ENCODE assay signal across 21 mouse cellular contexts in genomic region chr5:106450426-106451160, GRCm38 (mm10). TPM values are rescaled to one million over a fixed set of nuclear protein-coding genes. Genes with fewer than 3 reads are reported as not detected.
DNase-seq lines count a peak whose midpoint lies in the region; ATAC-seq and TF ChIP-seq lines count a peak whose summit lies in the region.
"Had no signal": no experiment of that assay in that cellular context is flagged by ENCODE, and none has a peak within 500 bp of the region (broad histone marks: within the 10 kb centered on the region; RNA-seq: fewer than 3 reads in every experiment).

No protein-coding gene starts in this region.

- H3K9ac ChIP-seq in forebrain, postnatal 0 days, result no peak overlapping the region
- no peak overlapping the region for H3K9ac ChIP-seq in midbrain, embryonic 12.5 days (replicated peaks)
- no peak overlapping the region for H3K9ac ChIP-seq in intestine, embryonic 15.5 days
- H3K9ac ChIP-seq: heart, embryonic 15.5 days; hindbrain, embryonic 14.5 days; lung, embryonic 15.5 days had no signal

- no peak for TF ChIP-seq POLR2A in brain, embryonic 14.5 days (IDR thresholded peaks at IDR 0.05; ENCODE audit: borderline replicate concordance, extremely low read depth, insufficient read depth, insufficient read length, poor library complexity, severe bottlenecking)

- no peak for ATAC-seq in forebrain, postnatal 0 days
- ATAC-seq in midbrain, embryonic 12.5 days (ENCODE audit: low FRiP score, low read depth), result no peak
- no peak for ATAC-seq in intestine, embryonic 15.5 days
- ATAC-seq: Patski had no signal

- H3K36me3 ChIP-seq in forebrain, embryonic 10.5 days (replicated peaks), result no peaks in the 10 kb centered on the region
- no peaks in the 10 kb centered on the region for H3K36me3 ChIP-seq in forebrain, postnatal 0 days (ENCODE audit: insufficient read depth)
- no peaks in the 10 kb centered on the region for H3K36me3 ChIP-seq in midbrain, embryonic 12.5 days
- no peaks in the 10 kb centered on the region for H3K36me3 ChIP-seq in intestine, embryonic 15.5 days
- H3K36me3 ChIP-seq: heart, embryonic 15.5 days; lung, embryonic 15.5 days had no signal

- H3K27ac ChIP-seq in forebrain, embryonic 10.5 days, result no peak overlapping the region
- no peak overlapping the region for H3K27ac ChIP-seq in forebrain, postnatal 0 days (ENCODE audit: low read depth, low read length)
- peak overlapping the region; percentile 68; the same call in 1 of the 2 replicates for H3K27ac ChIP-seq in midbrain, embryonic 12.5 days (replicated peaks)
- no peak overlapping the region for H3K27ac ChIP-seq in intestine, embryonic 15.5 days
- H3K27ac ChIP-seq: heart, embryonic 15.5 days; hindbrain, embryonic 14.5 days; lung, embryonic 15.5 days had no signal

- peaks cover 100% of the 10 kb centered on the region for H3K27me3 ChIP-seq in forebrain, embryonic 10.5 days (ENCODE audit: poor library complexity, severe bottlenecking)
- H3K27me3 ChIP-seq in forebrain, postnatal 0 days (ENCODE audit: insufficient read depth, low read length), result peaks cover 89% of the 10 kb centered on the region
- H3K27me3 ChIP-seq in midbrain, embryonic 12.5 days, result peaks cover 96% of the 10 kb centered on the region
- peaks cover 90% of the 10 kb centered on the region for H3K27me3 ChIP-seq in intestine, embryonic 15.5 days (replicated peaks)

- H3K4me3 ChIP-seq in forebrain, embryonic 10.5 days, result peak overlapping the region; percentile 62; the same call in 1 of the 2 replicates
- no peak overlapping the region for H3K4me3 ChIP-seq in forebrain, postnatal 0 days (ENCODE audit: low read depth, low read length)
- H3K4me3 ChIP-seq in midbrain, embryonic 12.5 days, result peak overlapping the region; percentile 39; the same call in 1 of the 2 replicates
- H3K4me3 ChIP-seq in intestine, embryonic 15.5 days (replicated peaks), result no peak overlapping the region
- H3K4me3 ChIP-seq: erythroblast, embryonic 14.5 days; heart, embryonic 15.5 days; lung, embryonic 15.5 days; myocyte had no signal

- TF ChIP-seq CTCF in forebrain, postnatal 0 days (IDR thresholded peaks at IDR 0.05; ENCODE audit: low read depth), result no peak
- TF ChIP-seq CTCF in brain, embryonic 14.5 days (IDR thresholded peaks at IDR 0.05; ENCODE audit: borderline replicate concordance, extremely low read depth, insufficient read depth, insufficient read length), result no peak

- no peak overlapping the region for H3K4me2 ChIP-seq in forebrain, postnatal 0 days (ENCODE audit: low read depth)
- H3K4me2 ChIP-seq in midbrain, embryonic 12.5 days (replicated peaks), result peak overlapping the region; percentile 49
- no peak overlapping the region for H3K4me2 ChIP-seq in intestine, embryonic 15.5 days (replicated peaks)
- H3K4me2 ChIP-seq: heart, embryonic 15.5 days; liver, embryonic 11.5 days; lung, embryonic 15.5 days had no signal

- peaks cover 44% of the 10 kb centered on the region for H3K4me1 ChIP-seq in forebrain, embryonic 10.5 days
- H3K4me1 ChIP-seq in forebrain, postnatal 0 days (ENCODE audit: insufficient read depth), result no peaks in the 10 kb centered on the region
- peaks cover 37% of the 10 kb centered on the region for H3K4me1 ChIP-seq in midbrain, embryonic 12.5 days
- H3K4me1 ChIP-seq in intestine, embryonic 15.5 days (replicated peaks), result 0 out of 2 replicates have a peak, but pooled peaks cover 11% of the 10 kb centered on the region
- H3K4me1 ChIP-seq: lung, embryonic 15.5 days had no signal

- DNase-seq in forebrain, embryonic 10.5 days (ENCODE audit: extremely low spot score, low spot score), result no peak
- DNase-seq in forebrain, postnatal 0 days, result no peak
- DNase-seq in brain, embryonic 14.5 days (ENCODE audit: low read depth), result peak; percentile 19
- peak; percentile 67 to 69 for DNase-seq in cerebellum, postnatal 14 days
- DNase-seq in lung, postnatal 4 days, result no peak
- no peak for DNase-seq in adrenal gland, adult (ENCODE audit: inconsistent age in 2 of 2, low spot score in 1 of 2)
- DNase-seq: B cell, adult 2 months; heart, adult 11 months; kidney, adult 11 months; kidney, postnatal 14 days had no signal

- WGBS in forebrain, embryonic 10.5 days, result 14% methylated on average over 5 of the region's 5 CpGs
- WGBS in forebrain, postnatal 0 days, result 9% methylated on average over 5 of the region's 5 CpGs
- 13% methylated on average over 5 of the region's 5 CpGs for WGBS in midbrain, embryonic 12.5 days
- 14% methylated on average over 5 of the region's 5 CpGs for WGBS in intestine, embryonic 15.5 days

- no peaks in the 10 kb centered on the region for H3K9me3 ChIP-seq in forebrain, embryonic 10.5 days
- H3K9me3 ChIP-seq in forebrain, postnatal 0 days (ENCODE audit: low read length), result no peaks in the 10 kb centered on the region
- H3K9me3 ChIP-seq in midbrain, embryonic 12.5 days, result no peaks in the 10 kb centered on the region
- H3K9me3 ChIP-seq in intestine, embryonic 15.5 days, result no peaks in the 10 kb centered on the region
- H3K9me3 ChIP-seq: heart, embryonic 15.5 days; lung, embryonic 15.5 days had no signal

RNA-seq across cellular contexts. Expression of gene Barhl2, which starts 7.4 kb away (rescaled TPM):
- 1.3 and 2.3 TPM in 2 replicates for polyA plus RNA-seq in forebrain, embryonic 10.5 days (2016; fragmentation: Nextera tagmentation; extraction: Ambion mirVana)
- total RNA-seq in forebrain, postnatal 0 days (2014; rRNA removed), result 4.5 and 9.4 TPM in 2 replicates
- polyA plus RNA-seq in forebrain, postnatal 0 days (2015; fragmentation: Nextera tagmentation; extraction: Ambion mirVana), result 1.3 and 1.5 TPM in 2 replicates
- polyA plus RNA-seq in brain, embryonic 14.5 days (2012; rRNA removed), result 18.0 and 26.0 TPM in 2 replicates
- polyA plus RNA-seq in midbrain, embryonic 12.5 days (2016; fragmentation: Nextera tagmentation; extraction: Ambion mirVana), result 8.4 and 15.6 TPM in 2 replicates
- not detected in 2 replicates for polyA plus RNA-seq in intestine, embryonic 15.5 days (2015; fragmentation: Nextera tagmentation; extraction: Ambion mirVana)
- total RNA-seq: common myeloid progenitor, adult 5-6 weeks; megakaryocyte progenitor cell, adult 5-6 weeks had no signal
- polyA plus RNA-seq: erythroblast, embryonic 14.5 days; heart, embryonic 15.5 days; liver, embryonic 11.5 days; lung, embryonic 15.5 days; myocyte; Patski had no signal

Comparison
In these comparisons a context has a peak if more than half of its experiments do, and no peak if none do; other contexts are left out.
1. H3K4me3 ChIP-seq: peak in forebrain, embryonic 10.5 days (single experiment) and midbrain, embryonic 12.5 days (single experiment); none in forebrain, postnatal 0 days (single experiment) and intestine, embryonic 15.5 days (single experiment).
2. DNase-seq: peak in brain, embryonic 14.5 days (single experiment) and cerebellum, postnatal 14 days (2 of 2); none in forebrain, embryonic 10.5 days (single experiment), forebrain, postnatal 0 days (single experiment), lung, postnatal 4 days (0 of 2) and adrenal gland, adult (0 of 2).